8 mouse cellular contexts compared by ENCODE assay signal in genomic region chr5:118029420-118029819, GRCm38 (mm10). TPM values are rescaled to one million over a fixed set of nuclear protein-coding genes. Genes with fewer than 3 reads are reported as not detected.
DNase-seq lines count a peak whose midpoint lies in the region; ATAC-seq and TF ChIP-seq lines count a peak whose summit lies in the region.

No protein-coding gene starts in this region.

- H3K27me3 ChIP-seq in heart, embryonic 16.5 days (ENCODE audit: control insufficient read depth, insufficient read depth, low read length), result peaks cover 29% of the 10 kb centered on the region
- H3K27me3 ChIP-seq in midbrain, embryonic 10.5 days (ENCODE audit: low read depth, poor library complexity, severe bottlenecking), result peaks cover 76% of the 10 kb centered on the region
- peaks cover 35% of the 10 kb centered on the region for H3K27me3 ChIP-seq in stomach, embryonic 16.5 days (ENCODE audit: control insufficient read depth, insufficient read depth, low read length)
- no peaks in the 10 kb centered on the region for H3K27me3 ChIP-seq in kidney, adult 2 months (replicated peaks; ENCODE audit: control insufficient read depth, insufficient read depth, low read length)

- H3K4me1 ChIP-seq in heart, embryonic 16.5 days (ENCODE audit: control insufficient read depth, insufficient read depth, low read length), result peaks cover 27% of the 10 kb centered on the region
- H3K4me1 ChIP-seq in midbrain, embryonic 10.5 days, result peaks cover 49% of the 10 kb centered on the region
- H3K4me1 ChIP-seq in stomach, embryonic 16.5 days (ENCODE audit: control insufficient read depth, insufficient read depth, low read length), result peaks cover 31% of the 10 kb centered on the region
- no peaks in the 10 kb centered on the region for H3K4me1 ChIP-seq in kidney, adult 2 months (ENCODE audit: control insufficient read depth, insufficient read depth, low read length)

- no peak for TF ChIP-seq POLR2A in kidney, adult 2 months (IDR thresholded peaks at IDR 0.05; ENCODE audit: low read depth, low read length)

- no peaks in the 10 kb centered on the region for H3K36me3 ChIP-seq in heart, embryonic 16.5 days (ENCODE audit: control insufficient read depth, insufficient read depth)
- no peaks in the 10 kb centered on the region for H3K36me3 ChIP-seq in midbrain, embryonic 10.5 days
- no peaks in the 10 kb centered on the region for H3K36me3 ChIP-seq in stomach, embryonic 16.5 days (ENCODE audit: control insufficient read depth, insufficient read depth, low read length)
- no peaks in the 10 kb centered on the region for H3K36me3 ChIP-seq in kidney, adult 2 months (ENCODE audit: control insufficient read depth, insufficient read depth, low read length)

- peak overlapping the region; percentile 100 for H3K4me2 ChIP-seq in heart, embryonic 16.5 days (ENCODE audit: low read depth, low read length)
- peak overlapping the region; percentile 100 for H3K4me2 ChIP-seq in stomach, embryonic 16.5 days (ENCODE audit: low read depth, low read length)

- no peak for DNase-seq in heart, postnatal 25 days (ENCODE audit: low spot score)
- DNase-seq in adrenal gland, postnatal 36 days, result peak; percentile 53 to 71
- peak; percentile 78 to 89 for DNase-seq in left cerebral cortex, adult 18-20 months (ENCODE audit: low spot score in 2 of 2)
- DNase-seq in midbrain, embryonic 10.5 days (ENCODE audit: low spot score), result peak; percentile 41
- DNase-seq in kidney, adult 2 months, result no peak

- TF ChIP-seq CTCF in kidney, adult 2 months (conservative IDR thresholded peaks at IDR 0.05; ENCODE audit: insufficient read depth, insufficient read length, low read depth, low read length), result no peak

- peak; percentile 28; the same call in 1 of the 2 replicates for ATAC-seq in heart, embryonic 16.5 days (replicated peaks; ENCODE audit: extremely low read depth, insufficient read depth, low FRiP score)
- ATAC-seq in frontal cortex, adult (ENCODE audit: low TSS enrichment), result peak; percentile 83
- no peak for ATAC-seq in stomach, embryonic 16.5 days (ENCODE audit: insufficient read depth, low FRiP score)

- intact Hi-C loops in heart, postnatal 25 days (cut with DNase I), result loop anchor here (5.0 kb wide), 1 partner anchor 38 kb away; no protein-coding TSS in a partner anchor

- 4% methylated on average over 10 of the region's 10 CpGs for WGBS in heart, embryonic 16.5 days
- 4% methylated on average over 10 of the region's 10 CpGs for WGBS in midbrain, embryonic 10.5 days
- WGBS in stomach, embryonic 16.5 days, result 4% methylated on average over 10 of the region's 10 CpGs
- 8% methylated on average over 10 of the region's 10 CpGs for WGBS in kidney, adult 2 months

- no peaks in the 10 kb centered on the region for H3K9me3 ChIP-seq in heart, embryonic 16.5 days (replicated peaks; ENCODE audit: control insufficient read depth, low read length)
- H3K9me3 ChIP-seq in midbrain, embryonic 10.5 days (replicated peaks), result no peaks in the 10 kb centered on the region
- no peaks in the 10 kb centered on the region for H3K9me3 ChIP-seq in stomach, embryonic 16.5 days (replicated peaks; ENCODE audit: control insufficient read depth, low read length)

- H3K4me3 ChIP-seq in heart, embryonic 16.5 days (ENCODE audit: low read length), result peak overlapping the region; percentile 77
- H3K4me3 ChIP-seq in midbrain, embryonic 10.5 days, result peak overlapping the region; percentile 71
- H3K4me3 ChIP-seq in stomach, embryonic 16.5 days (replicated peaks; ENCODE audit: low read length), result peak overlapping the region; percentile 69
- H3K4me3 ChIP-seq in kidney, adult 2 months (ENCODE audit: insufficient read depth, low read depth, low read length), result no peak overlapping the region

- no peak overlapping the region for H3K27ac ChIP-seq in heart, embryonic 16.5 days (ENCODE audit: low read length)
- H3K27ac ChIP-seq in midbrain, embryonic 10.5 days (replicated peaks), result no peak overlapping the region
- no peak overlapping the region for H3K27ac ChIP-seq in stomach, embryonic 16.5 days (ENCODE audit: low read length)
- no peak overlapping the region for H3K27ac ChIP-seq in kidney, adult 2 months (ENCODE audit: insufficient read depth, low read depth, low read length)

- no peak overlapping the region for H3K9ac ChIP-seq in heart, embryonic 16.5 days (ENCODE audit: low read length)
- H3K9ac ChIP-seq in stomach, embryonic 16.5 days (ENCODE audit: low read length), result peak overlapping the region; percentile 31; the same call in 1 of the 2 replicates

RNA-seq across cellular contexts. Expression of gene Tesc, which starts 1.9 kb away (rescaled TPM):
- polyA plus RNA-seq in heart, embryonic 16.5 days (2015; fragmentation: Nextera tagmentation; extraction: Ambion mirVana), result 9.8 and 10.6 TPM in 2 replicates
- total RNA-seq in heart, postnatal 25 days (2021), result 100 to 1,000 TPM; 192 to 217 TPM
- total RNA-seq in adrenal gland, postnatal 36 days (2021), result 100 to 1,000 TPM; 112 to 175 TPM
- total RNA-seq in left cerebral cortex, adult 18-20 months (2021), result 10 to 100 TPM; 88.5 to 90.3 TPM
- polyA plus RNA-seq in midbrain, embryonic 10.5 days (2016; fragmentation: Nextera tagmentation; extraction: Ambion mirVana), result 0.82 and 0.90 TPM in 2 replicates
- polyA plus RNA-seq in stomach, embryonic 16.5 days (2015; fragmentation: Nextera tagmentation; extraction: Ambion mirVana), result 26.1 and 27.4 TPM in 2 replicates
- polyA plus RNA-seq in kidney, adult 2 months (2012; rRNA removed), result 33.3 and 38.1 TPM in 2 replicates

RNA-seq across cellular contexts. Expression of gene Fbxo21, which starts 52.9 kb away (rescaled TPM):
- polyA plus RNA-seq in heart, embryonic 16.5 days (2015; fragmentation: Nextera tagmentation; extraction: Ambion mirVana), result 51.5 and 53.1 TPM in 2 replicates
- total RNA-seq in heart, postnatal 25 days (2021), result 10 to 100 TPM; 38.2 to 44.9 TPM
- 10 to 100 TPM; 55.9 to 77.6 TPM for total RNA-seq in adrenal gland, postnatal 36 days (2021)
- 100 to 1,000 TPM; 127 to 128 TPM for total RNA-seq in left cerebral cortex, adult 18-20 months (2021)
- polyA plus RNA-seq in midbrain, embryonic 10.5 days (2016; fragmentation: Nextera tagmentation; extraction: Ambion mirVana), result 105 and 118 TPM in 2 replicates
- 56.7 and 57.5 TPM in 2 replicates for polyA plus RNA-seq in stomach, embryonic 16.5 days (2015; fragmentation: Nextera tagmentation; extraction: Ambion mirVana)
- polyA plus RNA-seq in kidney, adult 2 months (2012; rRNA removed), result 67.4 and 75.6 TPM in 2 replicates

Comparison
In these comparisons a context has a peak if more than half of its experiments do, and no peak if none do; other contexts are left out.
1. DNase-seq: peak in adrenal gland, postnatal 36 days (2 of 2), left cerebral cortex, adult 18-20 months (2 of 2) and midbrain, embryonic 10.5 days (single experiment); none in heart, postnatal 25 days (single experiment) and kidney, adult 2 months (single experiment).